Mouse (Mus musculus) neural tube, embryonic 12.5 days (tissue): ENCODE measurements around the gene Rapgef5. TPM values are rescaled to one million over a fixed set of nuclear protein-coding genes. Genes with fewer than 3 reads are reported as not detected.

Source experiments
- ATAC-seq: fragments of 200-750 bp; cut with Nextera tagmentation; 2 replicates; pipeline ENCODE4 v1.8.0; 2017; ENCODE audit warnings: low read depth, mild to moderate bottlenecking, moderate TSS enrichment, moderate library complexity; ENCODE audit not compliant: low FRiP score
- H3K27ac ChIP-seq: fragments of 300-500 bp; sonication (generic); 2 replicates; pipeline ENCODE4 v1.5.1; 2016
- H3K27me3 ChIP-seq: fragments of 300-500 bp; sonication (generic); replicated peaks from 2 replicates; pipeline ENCODE4 v1.6.1; 2016; ENCODE audit warnings: mild to moderate bottlenecking
- H3K36me3 ChIP-seq: fragments of 300-500 bp; sonication (generic); 2 replicates; pipeline ENCODE4 v1.6.1; 2016; ENCODE audit warnings: mild to moderate bottlenecking
- H3K4me1 ChIP-seq: fragments of 300-500 bp; sonication (generic); 2 replicates; pipeline ENCODE4 v1.6.1; 2016
- H3K4me2 ChIP-seq: fragments of 300-500 bp; sonication (generic); replicated peaks from 2 replicates; pipeline ENCODE4 v1.6.1; 2016; ENCODE audit warnings: mild to moderate bottlenecking
- H3K4me3 ChIP-seq: fragments of 300-500 bp; sonication (generic); 2 replicates; pipeline ENCODE4 v1.5.1; 2016
- H3K9ac ChIP-seq: fragments of 300-500 bp; sonication (generic); 2 replicates; pipeline ENCODE4 v1.6.1; 2016; ENCODE audit warnings: mild to moderate bottlenecking
- H3K9me3 ChIP-seq: fragments of 300-500 bp; sonication (generic); 2 replicates; pipeline ENCODE4 v1.6.1; 2016; ENCODE audit warnings: mild to moderate bottlenecking
- WGBS: fragments of 180-500 bp; shearing (Covaris S2); methylation state at CpG from one replicate; pipeline ENCODE4 v1.1.7; 2016; 5-methylcytosine and 5-hydroxymethylcytosine counted together
- polyA plus RNA-seq: library from polyadenylated mRNA; unstranded; fragments of >200 nt; fragmentation: Nextera tagmentation; extraction: Ambion mirVana; gene quantifications from 2 replicates; pipeline ENCODE4 v1.2.1, GENCODE M21; 2016

Rapgef5 gene
- polyA plus RNA-seq, 1 experiment from 2014 or later = 35.8 TPM

- no peak for ATAC-seq
- Histone ChIP-seq H3K27ac (no peak overlapping the region), H3K4me1 (no peaks in the 10 kb centered on the region), H3K9me3 (no peaks in the 10 kb centered on the region), H3K27me3 (no peaks in the 10 kb centered on the region), H3K4me2 (no peak overlapping the region), H3K36me3 (no peaks in the 10 kb centered on the region), H3K4me3 (no peak overlapping the region), H3K9ac (no peak overlapping the region)
- WGBS = 89% methylated on average over 2 of the region's 2 CpGs
Observed at GRCm38 (mm10) chr12:117505163-117505562, 11.1 kb upstream of the Rapgef5 start.

- Histone ChIP-seq H3K4me1 (no peaks in the 10 kb centered on the region), H3K9ac (no peak overlapping the region), H3K27ac (no peak overlapping the region), H3K27me3 (no peaks in the 10 kb centered on the region), H3K4me2 (no peak overlapping the region), H3K4me3 (no peak overlapping the region), H3K36me3 (no peaks in the 10 kb centered on the region), H3K9me3 (no peaks in the 10 kb centered on the region)
- no peak for ATAC-seq
- 72% methylated on average over 1 of the region's 1 CpGs for WGBS
Observed at GRCm38 (mm10) chr12:117507772-117508171, 8.5 kb upstream of the Rapgef5 start.

- no peaks in the 10 kb centered on the region for H3K4me1 ChIP-seq
- no peaks in the 10 kb centered on the region for H3K36me3 ChIP-seq
- no peak overlapping the region for H3K4me3 ChIP-seq
- H3K4me2 ChIP-seq = no peak overlapping the region
- H3K9me3 ChIP-seq = no peaks in the 10 kb centered on the region
- ATAC-seq = no peak
- H3K9ac ChIP-seq = no peak overlapping the region
- no peak overlapping the region for H3K27ac ChIP-seq
- no peaks in the 10 kb centered on the region for H3K27me3 ChIP-seq
- 62% methylated on average over 2 of the region's 2 CpGs for WGBS
Observed at GRCm38 (mm10) chr12:117509919-117510318, 6.4 kb upstream of the Rapgef5 start.

DNA sequence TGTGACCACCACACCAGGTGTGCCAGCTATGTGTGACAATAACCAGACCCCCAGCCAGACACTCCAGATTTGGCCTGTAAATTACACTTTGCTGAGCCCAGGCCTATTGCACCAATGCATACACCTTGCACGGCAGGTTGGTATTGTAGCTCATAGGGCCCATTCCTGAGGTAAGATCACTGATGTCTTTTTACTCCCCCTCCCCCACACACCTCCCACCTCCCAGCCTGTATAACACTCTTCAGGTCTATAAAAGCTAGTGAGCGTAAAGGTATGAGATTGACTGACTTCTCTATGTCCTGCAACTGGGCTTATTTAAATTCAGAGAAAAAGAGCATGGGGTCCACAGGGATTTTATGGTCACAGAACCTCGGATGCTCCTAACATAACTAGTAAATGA lies 3.8 kb upstream of the Rapgef5 start:
- no peaks in the 10 kb centered on the region for H3K4me1 ChIP-seq
- peak; percentile 21; the same call in 1 of the 2 replicates for ATAC-seq
- no peak overlapping the region for H3K9ac ChIP-seq
- H3K9me3 ChIP-seq = no peaks in the 10 kb centered on the region
- no peak overlapping the region for H3K4me2 ChIP-seq
- H3K27ac ChIP-seq = no peak overlapping the region
- H3K4me3 ChIP-seq = no peak overlapping the region
- H3K27me3 ChIP-seq = no peaks in the 10 kb centered on the region
- WGBS = 69% methylated on average over 3 of the region's 3 CpGs
- no peaks in the 10 kb centered on the region for H3K36me3 ChIP-seq

GRCm38 (mm10) chr12:117513150-117513932 lies 2.9 kb upstream of the Rapgef5 start:
- ATAC-seq = peak; percentile 46; the same call in 1 of the 2 replicates
- H3K27ac ChIP-seq = no peak overlapping the region
- WGBS = 54% methylated on average over 11 of the region's 11 CpGs
- H3K4me1 ChIP-seq = no peaks in the 10 kb centered on the region
- no peak overlapping the region for H3K9ac ChIP-seq
- no peak overlapping the region for H3K4me3 ChIP-seq
- H3K9me3 ChIP-seq = no peaks in the 10 kb centered on the region
- H3K36me3 ChIP-seq = no peaks in the 10 kb centered on the region
- H3K4me2 ChIP-seq = no peak overlapping the region
- no peaks in the 10 kb centered on the region for H3K27me3 ChIP-seq

DNA sequence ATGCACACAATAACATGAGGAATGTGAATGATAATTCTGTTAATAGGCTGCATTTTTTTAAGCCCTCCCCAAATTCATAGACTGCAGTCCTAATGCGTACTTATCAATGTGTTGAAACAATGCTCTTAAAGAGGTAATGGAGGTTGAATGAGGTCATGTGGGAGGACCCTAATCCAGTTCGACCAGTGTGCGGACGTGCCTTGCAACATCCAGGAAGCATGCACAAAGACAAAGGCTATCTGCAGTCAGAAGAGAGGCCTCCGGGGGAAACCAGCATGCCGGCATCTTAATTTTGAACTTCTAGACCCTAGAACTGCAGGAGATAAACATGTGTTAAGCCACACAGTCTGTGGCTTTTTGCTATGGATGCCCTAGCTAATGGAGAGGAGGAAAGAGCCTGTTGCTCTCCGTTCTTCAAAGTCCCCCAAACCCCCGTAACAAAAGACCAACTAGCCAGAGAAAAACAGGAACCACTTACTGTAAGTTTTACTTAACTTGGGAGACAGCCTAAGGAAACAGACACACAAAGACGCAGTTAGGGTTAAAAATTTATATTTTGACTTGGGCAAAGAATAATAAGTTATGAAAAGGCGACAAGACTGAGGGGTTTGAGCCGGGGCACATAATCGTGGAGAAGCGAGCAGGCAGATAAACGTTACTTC lies 1.1 kb downstream of the Rapgef5 start:
- no peaks in the 10 kb centered on the region for H3K9me3 ChIP-seq
- WGBS = 79% methylated on average over 14 of the region's 14 CpGs

DNA sequence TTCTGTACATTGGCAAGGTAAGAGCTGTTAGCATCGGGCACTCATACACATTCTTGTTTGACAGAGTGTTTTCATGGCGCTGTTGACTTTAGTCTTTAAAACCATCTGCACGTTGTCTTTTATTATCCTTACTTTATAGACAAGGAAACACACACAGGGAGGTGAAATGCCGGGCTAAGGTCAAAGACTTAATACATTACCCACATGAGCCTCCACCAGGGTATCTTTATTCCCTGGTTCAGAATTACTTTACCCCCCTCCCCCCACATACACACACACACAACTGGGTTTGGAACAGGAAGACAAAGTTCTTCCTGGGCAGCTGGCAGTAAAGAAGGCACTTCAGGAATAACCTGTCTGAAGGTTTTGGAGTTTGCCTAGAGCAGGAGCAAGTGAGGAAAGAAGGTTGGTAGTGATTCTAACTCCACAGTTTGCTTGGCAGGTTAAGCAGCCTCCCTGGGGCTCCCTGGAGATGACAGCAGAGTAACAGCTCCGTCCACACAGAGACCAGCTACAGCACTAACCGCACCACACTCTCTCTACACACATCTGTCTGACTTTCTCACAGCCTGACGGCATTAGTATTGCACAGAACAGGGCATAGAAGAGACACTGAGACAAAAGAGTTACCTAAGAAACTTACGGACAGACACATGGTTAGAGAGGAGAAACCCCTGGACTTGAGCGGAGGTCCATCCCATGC lies 8.2 kb downstream of the Rapgef5 start:
- H3K4me3 ChIP-seq = no peak overlapping the region
- no peaks in the 10 kb centered on the region for H3K9me3 ChIP-seq
- ATAC-seq = no peak
- no peaks in the 10 kb centered on the region for H3K27me3 ChIP-seq
- 60% methylated on average over 9 of the region's 9 CpGs for WGBS
- H3K9ac ChIP-seq = no peak overlapping the region
- no peaks in the 10 kb centered on the region for H3K36me3 ChIP-seq
- H3K27ac ChIP-seq = no peak overlapping the region
- no peaks in the 10 kb centered on the region for H3K4me1 ChIP-seq
- no peak overlapping the region for H3K4me2 ChIP-seq

More for the DNA sequence above, 1.1 kb downstream of the Rapgef5 start:
- no peak for ATAC-seq
- Histone ChIP-seq H3K4me2 (no peak overlapping the region), H3K4me3 (no peak overlapping the region), H3K36me3 (no peaks in the 10 kb centered on the region), H3K4me1 (no peaks in the 10 kb centered on the region), H3K9ac (no peak overlapping the region), H3K27ac (no peak overlapping the region), H3K27me3 (no peaks in the 10 kb centered on the region)

DNA sequence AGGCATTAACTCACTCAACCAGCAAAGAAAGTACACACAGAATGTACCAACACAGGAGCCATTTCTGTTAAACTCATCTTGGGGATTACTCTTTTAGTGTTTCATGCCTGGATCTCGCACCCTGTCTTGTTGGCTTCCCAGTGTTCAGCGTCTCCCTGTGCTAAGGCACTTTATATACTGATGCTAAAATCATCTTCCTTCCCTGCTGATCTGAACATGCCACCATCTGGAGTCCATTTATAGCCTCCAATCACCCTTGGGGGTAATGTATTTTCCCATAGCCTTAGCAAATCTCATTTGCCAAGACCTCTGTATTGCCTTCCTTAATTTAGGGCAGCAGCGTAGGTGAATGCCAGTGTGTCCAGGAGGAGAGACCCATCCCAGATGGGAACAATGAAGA lies 11.6 kb downstream of the Rapgef5 start:
- WGBS = 53% methylated on average over 3 of the region's 3 CpGs
- no peak for ATAC-seq
- H3K4me2 ChIP-seq = no peak overlapping the region
- no peaks in the 10 kb centered on the region for H3K4me1 ChIP-seq
- no peaks in the 10 kb centered on the region for H3K9me3 ChIP-seq
- peaks cover 5% of the 10 kb centered on the region; the same call in 1 of the 2 replicates for H3K27me3 ChIP-seq
- no peak overlapping the region for H3K9ac ChIP-seq
- no peak overlapping the region for H3K27ac ChIP-seq
- no peaks in the 10 kb centered on the region for H3K36me3 ChIP-seq
- H3K4me3 ChIP-seq = no peak overlapping the region

DNA sequence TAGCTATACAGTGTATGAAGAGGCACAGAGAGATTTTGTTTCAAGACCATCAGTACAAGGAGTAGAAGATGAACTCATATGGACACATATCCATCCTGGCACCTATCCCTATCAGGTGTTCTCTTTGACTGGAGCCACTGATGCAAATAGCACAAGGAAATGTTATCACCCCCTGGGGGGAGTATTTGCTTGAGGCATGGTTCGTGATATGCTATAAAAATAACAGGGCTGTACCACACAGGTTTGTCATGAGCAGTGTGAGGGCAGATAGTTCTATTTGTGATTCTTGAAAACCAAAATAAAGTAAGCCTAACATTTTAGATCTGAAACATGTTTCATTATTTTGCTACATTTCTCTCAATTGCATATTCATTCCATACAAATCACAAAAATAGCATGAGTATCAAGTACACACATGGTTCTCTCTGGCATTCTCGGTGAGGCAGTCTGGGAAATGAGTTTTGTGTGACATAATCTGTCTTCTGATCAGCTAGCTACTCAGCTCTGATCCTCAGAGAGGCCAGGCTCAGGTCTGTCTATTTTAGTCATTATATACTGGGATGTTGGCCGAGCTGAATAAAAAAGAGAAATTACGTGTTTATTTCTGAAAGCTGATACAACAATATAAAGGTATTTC lies 12.3 kb downstream of the Rapgef5 start:
- Histone ChIP-seq H3K36me3 (no peaks in the 10 kb centered on the region), H3K4me1 (peaks cover 5% of the 10 kb centered on the region), H3K27me3 (peaks cover 12% of the 10 kb centered on the region), H3K4me3 (no peak overlapping the region), H3K27ac (no peak overlapping the region), H3K4me2 (no peak overlapping the region), H3K9ac (no peak overlapping the region), H3K9me3 (no peaks in the 10 kb centered on the region)
- 0 out of 2 replicates have a peak, but pooled peaks have one; percentile 33 for ATAC-seq
- WGBS = 76% methylated on average over 4 of the region's 4 CpGs

DNA sequence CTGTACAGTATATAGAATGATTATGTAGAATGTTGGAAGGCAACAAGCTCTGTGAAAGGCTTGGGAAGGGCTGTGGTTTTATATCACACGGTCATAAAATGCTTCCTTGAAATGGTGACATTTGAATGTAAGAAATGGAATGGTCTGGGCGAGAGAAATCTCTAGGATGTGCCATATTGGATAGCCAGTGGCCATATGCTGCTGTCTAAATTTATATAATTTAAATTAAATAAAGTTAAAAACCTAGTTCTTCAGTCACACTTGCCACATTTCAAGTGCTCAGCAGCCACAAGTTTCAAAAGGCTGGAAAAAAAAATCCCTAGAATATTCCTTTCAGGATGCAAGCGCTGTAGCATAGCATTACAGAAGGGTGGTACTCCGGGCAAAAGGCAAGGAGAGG lies 14.8 kb downstream of the Rapgef5 start:
- Histone ChIP-seq H3K9ac (no peak overlapping the region), H3K27me3 (peaks cover 32% of the 10 kb centered on the region), H3K4me1 (peaks cover 13% of the 10 kb centered on the region), H3K4me2 (no peak overlapping the region), H3K36me3 (no peaks in the 10 kb centered on the region), H3K27ac (no peak overlapping the region), H3K4me3 (no peak overlapping the region), H3K9me3 (no peaks in the 10 kb centered on the region)
- 89% methylated on average over 4 of the region's 4 CpGs for WGBS
- no peak for ATAC-seq

GRCm38 (mm10) chr12:117533176-117534086 lies 17.2 kb downstream of the Rapgef5 start:
- H3K36me3 ChIP-seq = no peaks in the 10 kb centered on the region
- H3K27me3 ChIP-seq = peaks cover 32% of the 10 kb centered on the region

More at GRCm38 (mm10) chr12:117533176-117534086, 17.2 kb downstream of the Rapgef5 start:
- peak overlapping the region; percentile 65 for H3K4me3 ChIP-seq
- H3K4me2 ChIP-seq = peak overlapping the region; percentile 97
- peaks cover 13% of the 10 kb centered on the region for H3K4me1 ChIP-seq
- whole genome bisulfite sequencing = 3% methylated on average over 42 of the region's 64 CpGs
- peak; percentile 71 for ATAC-seq
- no peaks in the 10 kb centered on the region for H3K9me3 ChIP-seq
- H3K27ac ChIP-seq = no peak overlapping the region
- H3K9ac ChIP-seq = peak overlapping the region; percentile 63
